Mouse (Mus musculus): ENCODE results near the gene Naa10. TPM values are rescaled to one million over a fixed set of nuclear protein-coding genes. Genes with fewer than 3 reads are reported as not detected.

Naa10 gene
- total and polyA plus RNA-seq, 2 experiments from 2014 or later, result 62.5 to 95.2 TPM

- no peaks in the 10 kb centered on the region for H3K9me3 ChIP-seq (replicated peaks; ENCODE audit: control insufficient read depth, low read length)
- H3K9ac ChIP-seq (replicated peaks; ENCODE audit: low read depth, low read length), result no peak overlapping the region
- no peak overlapping the region for H3K27ac ChIP-seq (ENCODE audit: low read depth)
- no peak overlapping the region for H3K4me3 ChIP-seq (ENCODE audit: low read depth, low read length)
- WGBS, result 35% methylated on average over 3 of the region's 3 CpGs
- H3K4me2 ChIP-seq (ENCODE audit: low read depth, low read length), result no peak overlapping the region
- ATAC-seq (ENCODE audit: insufficient read depth, low read depth), result 0 out of 2 replicates have a peak, but pooled peaks have one; percentile 36
- no peaks in the 10 kb centered on the region for H3K36me3 ChIP-seq (replicated peaks; ENCODE audit: control insufficient read depth, insufficient read depth, low read length)
- no peak for DNase-seq (ENCODE audit: low spot score)
- peak; percentile 22 for TF ChIP-seq CTCF (IDR thresholded peaks at IDR 0.05; ENCODE audit: low read depth)
- TF ChIP-seq EP300 (IDR thresholded peaks at IDR 0.05; ENCODE audit: low read depth), result no peak
- no peaks in the 10 kb centered on the region for H3K4me1 ChIP-seq (ENCODE audit: control insufficient read depth, insufficient read depth)
- H3K27me3 ChIP-seq (ENCODE audit: control insufficient read depth, insufficient read depth, low read length), result 0 out of 2 replicates have a peak, but pooled peaks cover 3% of the 10 kb centered on the region
Measured at GRCm38 (mm10) chrX:73897959-73898358, 23.8 kb downstream of the Naa10 start.

GRCm38 (mm10) chrX:73895719-73896118 lies 26.0 kb downstream of the Naa10 start, which contains the start of gene L1cam:
L1cam (minus strand) TSS chrX:73896105.
- 12% methylated on average over 2 of the region's 2 CpGs for WGBS
- ATAC-seq (ENCODE audit: insufficient read depth, low read depth), result no peak
- Histone ChIP-seq H3K4me3 (ENCODE audit: low read depth, low read length) (no peak within 1 kb of the TSS), H3K4me1 (ENCODE audit: control insufficient read depth, insufficient read depth) (no peaks in the 10 kb centered on the region), H3K9me3 (replicated peaks; ENCODE audit: control insufficient read depth, low read length) (no peaks in the 10 kb centered on the region), H3K36me3 (replicated peaks; ENCODE audit: control insufficient read depth, insufficient read depth, low read length) (no peaks in the 10 kb centered on the region), H3K27me3 (ENCODE audit: control insufficient read depth, insufficient read depth, low read length) (0 out of 2 replicates have a peak, but pooled peaks cover 3% of the 10 kb centered on the region), H3K4me2 (ENCODE audit: low read depth, low read length) (no peak within 1 kb of the TSS), H3K9ac (replicated peaks; ENCODE audit: low read depth, low read length) (no peak within 1 kb of the TSS), H3K27ac (ENCODE audit: low read depth) (no peak within 1 kb of the TSS)
- TF ChIP-seq CTCF (IDR thresholded peaks at IDR 0.05; ENCODE audit: low read depth) (peak; percentile 35), EP300 (IDR thresholded peaks at IDR 0.05; ENCODE audit: low read depth) (no peak)
- no peak for DNase-seq (ENCODE audit: low spot score)

- TF ChIP-seq CTCF (IDR thresholded peaks at IDR 0.05; ENCODE audit: low read depth), result no peak
- TF ChIP-seq EP300 (IDR thresholded peaks at IDR 0.05; ENCODE audit: low read depth), result no peak
- ATAC-seq (ENCODE audit: insufficient read depth, low read depth) (no peak), DNase-seq (ENCODE audit: low spot score) (no peak)
- Histone ChIP-seq H3K4me3 (ENCODE audit: low read depth, low read length) (no peak overlapping the region), H3K27me3 (ENCODE audit: control insufficient read depth, insufficient read depth, low read length) (0 out of 2 replicates have a peak, but pooled peaks cover 3% of the 10 kb centered on the region), H3K4me1 (ENCODE audit: control insufficient read depth, insufficient read depth) (no peaks in the 10 kb centered on the region), H3K4me2 (ENCODE audit: low read depth, low read length) (no peak overlapping the region), H3K9ac (replicated peaks; ENCODE audit: low read depth, low read length) (no peak overlapping the region), H3K9me3 (replicated peaks; ENCODE audit: control insufficient read depth, low read length) (no peaks in the 10 kb centered on the region), H3K27ac (ENCODE audit: low read depth) (no peak overlapping the region), H3K36me3 (replicated peaks; ENCODE audit: control insufficient read depth, insufficient read depth, low read length) (no peaks in the 10 kb centered on the region)
- WGBS, result 86% methylated on average over 14 of the region's 14 CpGs
Measured at GRCm38 (mm10) chrX:73892833-73893232, 28.9 kb downstream of the Naa10 start.

GRCm38 (mm10) chrX:73891551-73892152 lies 30.1 kb downstream of the Naa10 start, which contains the start of gene Avpr2:
Avpr2 (plus strand) TSS chrX:73892102.
- TF ChIP-seq EP300 (IDR thresholded peaks at IDR 0.05; ENCODE audit: low read depth), result no peak
- no peak for TF ChIP-seq CTCF (IDR thresholded peaks at IDR 0.05; ENCODE audit: low read depth)
- Histone ChIP-seq H3K27ac (ENCODE audit: low read depth) (no peak within 1 kb of the TSS), H3K9ac (replicated peaks; ENCODE audit: low read depth, low read length) (no peak within 1 kb of the TSS), H3K9me3 (replicated peaks; ENCODE audit: control insufficient read depth, low read length) (no peaks in the 10 kb centered on the region), H3K27me3 (ENCODE audit: control insufficient read depth, insufficient read depth, low read length) (0 out of 2 replicates have a peak, but pooled peaks cover 3% of the 10 kb centered on the region), H3K4me2 (ENCODE audit: low read depth, low read length) (no peak within 1 kb of the TSS), H3K4me1 (ENCODE audit: control insufficient read depth, insufficient read depth) (no peaks in the 10 kb centered on the region), H3K36me3 (replicated peaks; ENCODE audit: control insufficient read depth, insufficient read depth, low read length) (no peaks in the 10 kb centered on the region), H3K4me3 (ENCODE audit: low read depth, low read length) (no peak within 1 kb of the TSS)
- 77% methylated on average over 5 of the region's 6 CpGs for WGBS
- ATAC-seq (ENCODE audit: insufficient read depth, low read depth) (no peak), DNase-seq (ENCODE audit: low spot score) (no peak)

GRCm38 (mm10) chrX:73881463-73881862 lies 40.3 kb downstream of the Naa10 start:
- Histone ChIP-seq H3K4me1 (ENCODE audit: control insufficient read depth, insufficient read depth) (no peaks in the 10 kb centered on the region), H3K9ac (replicated peaks; ENCODE audit: low read depth, low read length) (no peak overlapping the region), H3K27me3 (ENCODE audit: control insufficient read depth, insufficient read depth, low read length) (peaks cover 20% of the 10 kb centered on the region), H3K9me3 (replicated peaks; ENCODE audit: control insufficient read depth, low read length) (no peaks in the 10 kb centered on the region), H3K4me2 (ENCODE audit: low read depth, low read length) (no peak overlapping the region), H3K27ac (ENCODE audit: low read depth) (no peak overlapping the region), H3K36me3 (replicated peaks; ENCODE audit: control insufficient read depth, insufficient read depth, low read length) (no peaks in the 10 kb centered on the region), H3K4me3 (ENCODE audit: low read depth, low read length) (no peak overlapping the region)
- ATAC-seq (ENCODE audit: insufficient read depth, low read depth) (no peak), DNase-seq (ENCODE audit: low spot score) (no peak)
- 36% methylated on average over 6 of the region's 6 CpGs for WGBS
- TF ChIP-seq EP300 (IDR thresholded peaks at IDR 0.05; ENCODE audit: low read depth), result no peak

GRCm38 (mm10) chrX:73881036-73881427 lies 40.7 kb downstream of the Naa10 start:
- DNase-seq (ENCODE audit: low spot score), result no peak
- Histone ChIP-seq H3K4me1 (ENCODE audit: control insufficient read depth, insufficient read depth) (no peaks in the 10 kb centered on the region), H3K4me2 (ENCODE audit: low read depth, low read length) (peak overlapping the region; percentile 57), H3K4me3 (ENCODE audit: low read depth, low read length) (peak overlapping the region; percentile 35), H3K36me3 (replicated peaks; ENCODE audit: control insufficient read depth, insufficient read depth, low read length) (no peaks in the 10 kb centered on the region), H3K9ac (replicated peaks; ENCODE audit: low read depth, low read length) (no peak overlapping the region), H3K27ac (ENCODE audit: low read depth) (no peak overlapping the region), H3K27me3 (ENCODE audit: control insufficient read depth, insufficient read depth, low read length) (peaks cover 20% of the 10 kb centered on the region), H3K9me3 (replicated peaks; ENCODE audit: control insufficient read depth, low read length) (no peaks in the 10 kb centered on the region)
- no peak for ATAC-seq (ENCODE audit: insufficient read depth, low read depth)
- TF ChIP-seq CTCF (IDR thresholded peaks at IDR 0.05; ENCODE audit: low read depth) (no peak), EP300 (IDR thresholded peaks at IDR 0.05; ENCODE audit: low read depth) (no peak)
- WGBS, result 29% methylated on average over 16 of the region's 16 CpGs
